Mouse (Mus musculus) testis, adult 2 months (tissue): ENCODE results near the gene Hs1bp3.

Experiments
- CTCF ChIP-seq: fragments of 200-500 bp; IDR thresholded peaks from 2 replicates; pipeline ENCODE4 v1.5.1; 2012; ENCODE audit warnings: low read depth, mild to moderate bottlenecking, inconsistent platforms, low read length, moderate library complexity; ENCODE audit not compliant: control insufficient read depth, insufficient read depth, insufficient replicate concordance
- POLR2A ChIP-seq: fragments of 200-500 bp; IDR thresholded peaks from 2 replicates; pipeline ENCODE4 v1.6.1; 2012; ENCODE audit warnings: low read depth, mild to moderate bottlenecking, inconsistent platforms, low read length, moderate library complexity; ENCODE audit not compliant: control insufficient read depth

DNA sequence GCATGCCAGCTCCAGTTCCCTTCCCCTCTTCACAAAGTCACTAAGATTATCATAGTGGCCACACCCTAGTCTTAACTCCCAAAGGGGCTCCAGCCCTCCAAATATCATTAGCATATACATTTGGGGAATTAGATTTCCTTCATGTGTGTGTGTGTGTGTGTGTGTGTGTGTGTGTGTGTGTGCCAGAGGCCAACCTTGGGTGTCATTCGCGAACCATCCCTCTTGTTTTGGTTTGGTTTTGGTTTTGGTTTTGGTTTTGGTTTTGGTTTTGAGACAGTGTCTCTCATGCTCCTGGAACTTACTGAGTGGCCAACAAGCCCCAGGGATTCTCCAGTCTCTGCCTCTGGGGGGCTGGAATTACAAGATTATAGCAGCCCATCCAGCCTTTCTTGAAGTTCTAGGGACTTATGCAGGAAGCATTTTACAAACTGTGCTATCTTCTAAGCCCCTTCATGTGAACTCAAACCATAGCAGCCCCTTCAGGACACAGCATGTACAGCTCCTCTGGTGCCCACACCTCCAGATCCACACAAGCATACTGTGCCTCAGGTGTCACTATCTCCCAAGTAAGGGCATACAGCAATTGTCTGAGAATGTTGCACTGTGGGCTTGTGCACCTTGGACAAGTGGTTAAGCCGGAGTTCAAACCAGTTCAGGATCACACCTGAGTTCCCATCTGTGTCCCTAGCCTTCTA lies 46.3 kb downstream of the Hs1bp3 start:
- no peak for TF ChIP-seq CTCF
- no peak for TF ChIP-seq POLR2A
